Mouse (Mus musculus): ENCODE measurements around the gene Adora1.
"Not testable (repeated sequence)": the region's sequence is repeated elsewhere in the genome, so short reads cannot be mapped to it uniquely, and the experiment has no call there.

Adora1 gene

GRCm38 (mm10) chr1:134235391-134235921 lies at the start of gene Adora1:
Adora1 (minus strand) TSS chr1:134235431.
- DNase-seq: no peak

- no peak for DNase-seq
These were observed 47.9 kb upstream of the Adora1 start for GRCm38 (mm10) chr1:134283108-134283507.

GRCm38 (mm10) chr1:134282342-134282741 lies 47.1 kb upstream of the Adora1 start:
- no peak for DNase-seq

- DNase-seq: no peak
These were observed 46.3 kb upstream of the Adora1 start for GRCm38 (mm10) chr1:134281563-134281962.

- no peak for DNase-seq
These were observed 44.9 kb upstream of the Adora1 start for GRCm38 (mm10) chr1:134280174-134280573.

- no peak for DNase-seq
These were observed 41.6 kb upstream of the Adora1 start for GRCm38 (mm10) chr1:134276823-134277222.

- peak; percentile 55 for DNase-seq
These were observed 40.6 kb upstream of the Adora1 start for GRCm38 (mm10) chr1:134275616-134276464.

GRCm38 (mm10) chr1:134274483-134274920 lies 39.3 kb upstream of the Adora1 start:
- no peak for DNase-seq

GRCm38 (mm10) chr1:134273493-134274395 lies 38.5 kb upstream of the Adora1 start:
- no peak for DNase-seq

- DNase-seq: no peak
These were observed 37.6 kb upstream of the Adora1 start for GRCm38 (mm10) chr1:134272754-134273250.

- no peak for DNase-seq
These were observed 34.8 kb upstream of the Adora1 start for GRCm38 (mm10) chr1:134270026-134270425.

GRCm38 (mm10) chr1:134265797-134266196 lies 30.6 kb upstream of the Adora1 start:
- no peak for DNase-seq

GRCm38 (mm10) chr1:134264341-134264740 lies 29.1 kb upstream of the Adora1 start:
- no peak for DNase-seq

GRCm38 (mm10) chr1:134249681-134250080 lies 14.4 kb upstream of the Adora1 start:
- not testable (repeated sequence) for DNase-seq

- DNase-seq: no peak
These were observed 11.4 kb upstream of the Adora1 start for GRCm38 (mm10) chr1:134246590-134246989.

GRCm38 (mm10) chr1:134245004-134245717 lies 9.9 kb upstream of the Adora1 start:
- no peak for DNase-seq

- peak; percentile 92 for DNase-seq
These were observed 9.0 kb upstream of the Adora1 start for GRCm38 (mm10) chr1:134243948-134244914.

- peak; percentile 29 for DNase-seq
These were observed 8.3 kb upstream of the Adora1 start for GRCm38 (mm10) chr1:134243505-134243904.

- DNase-seq: no peak
These were observed 7.1 kb upstream of the Adora1 start for GRCm38 (mm10) chr1:134242286-134242685.

- DNase-seq: no peak
These were observed 6.1 kb upstream of the Adora1 start for GRCm38 (mm10) chr1:134241298-134241697.

- DNase-seq: no peak
These were observed 5.5 kb upstream of the Adora1 start for GRCm38 (mm10) chr1:134240701-134241100.

Measured in kidney, postnatal 14 days (tissue).